Mouse (Mus musculus) thymus, postnatal 14 days (tissue): ENCODE measurements around the gene Hpn.

ENCODE experiments used
- DNase-seq: peaks from one replicate; pipeline ENCODE4 v3.0.0; 2021

Gene Hpn

GRCm38 (mm10) chr7:31109091-31109490, 6.0 kb downstream of the Hpn start:
- no peak for DNase-seq

DNA sequence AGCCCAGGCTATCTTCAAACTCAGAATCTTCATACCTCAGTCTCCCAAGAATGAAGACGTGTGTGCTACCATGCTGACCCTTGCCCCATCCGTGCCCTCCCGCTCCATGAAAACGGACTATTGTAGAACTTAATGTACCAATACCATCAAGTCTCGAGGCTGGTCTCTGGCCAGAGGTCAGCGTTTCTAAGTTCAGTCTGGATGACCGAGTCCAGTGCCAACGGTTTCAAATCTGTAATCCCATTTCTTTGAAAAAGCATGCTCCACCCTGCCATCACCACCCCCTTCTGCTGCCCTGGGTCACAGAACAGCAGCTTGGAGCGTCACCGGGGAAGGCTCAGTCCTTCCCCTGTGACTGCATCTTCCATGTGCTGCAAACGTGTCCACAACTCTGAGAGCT, 7.3 kb downstream of the Hpn start:
- no peak for DNase-seq

- peak; percentile 31 for DNase-seq
Measured at GRCm38 (mm10) chr7:31106166-31106565, 8.9 kb downstream of the Hpn start.

DNA sequence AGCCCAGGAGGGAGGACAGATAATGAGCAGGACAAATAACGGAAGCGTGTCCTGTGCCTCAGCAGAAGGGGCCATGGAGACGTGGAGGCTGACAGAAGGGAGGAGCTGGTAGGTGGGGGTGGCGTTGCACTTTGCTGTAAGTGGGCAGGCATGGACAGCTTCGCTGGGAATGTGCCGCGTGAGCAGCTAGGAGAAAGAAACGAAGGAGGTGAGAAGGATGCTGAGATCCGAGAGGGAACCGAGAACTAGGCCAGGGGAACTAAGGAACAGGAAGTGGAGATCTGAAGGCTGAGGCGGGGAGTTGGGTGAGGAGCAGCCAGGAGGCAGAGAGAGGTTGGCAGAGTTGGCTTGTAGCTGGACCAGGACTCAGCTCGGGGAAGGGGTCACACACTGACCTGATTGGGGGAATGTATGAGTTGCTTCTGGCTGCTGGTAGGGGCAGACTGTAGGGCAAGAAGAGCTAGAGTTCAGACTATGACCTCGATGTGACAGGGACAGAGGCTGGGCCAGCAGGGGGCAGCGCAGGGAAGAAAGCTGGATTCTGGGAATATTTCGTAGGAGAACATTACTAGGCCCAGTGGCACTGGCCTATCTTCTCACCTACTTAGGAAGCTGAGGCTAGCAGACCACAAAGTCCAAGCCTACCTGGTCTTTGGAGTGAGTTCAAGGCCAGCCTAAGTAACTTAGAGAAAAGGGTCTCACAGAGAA, 9.9 kb downstream of the Hpn start:
- DNase-seq, result peak; percentile 49

DNA sequence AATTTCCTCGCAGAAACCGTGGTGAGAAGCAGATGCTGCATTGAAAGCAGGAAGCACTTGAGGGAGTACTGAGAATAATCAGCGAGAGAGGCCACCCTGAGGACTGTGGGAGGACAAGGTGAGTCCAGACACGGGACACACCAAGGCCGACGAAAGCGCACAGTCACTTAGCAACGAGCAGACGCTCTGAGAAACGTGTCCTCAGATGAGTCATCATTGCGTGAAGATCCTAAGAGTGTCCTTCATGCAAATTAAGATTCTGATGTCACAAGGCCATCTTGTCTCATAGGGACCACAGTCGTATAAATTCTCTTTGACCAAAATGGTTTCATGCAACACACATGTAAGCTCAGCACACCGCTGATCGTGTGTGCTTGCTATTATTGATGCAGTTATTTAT, 14.3 kb downstream of the Hpn start:
- no peak for DNase-seq

DNA sequence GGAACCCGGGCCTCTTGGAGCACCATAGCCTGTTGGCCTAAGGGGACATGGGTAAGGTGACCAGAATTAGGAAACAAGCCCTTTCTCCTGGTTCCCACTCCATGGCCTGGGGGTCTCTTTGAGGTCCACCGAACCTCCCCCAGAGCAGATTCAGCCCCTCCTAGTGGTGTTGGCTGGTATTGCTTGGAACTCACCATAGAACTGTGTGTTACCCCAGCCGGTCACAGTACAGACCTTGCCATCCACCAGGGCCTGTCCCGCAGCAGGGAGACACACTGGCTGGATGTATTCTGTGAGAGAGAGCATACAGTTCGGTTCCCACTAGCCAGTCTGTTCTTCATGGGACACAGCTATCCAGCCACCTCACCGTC, 15.5 kb downstream of the Hpn start:
- DNase-seq, result peak; percentile 27

GRCm38 (mm10) chr7:31098697-31099611, 16.1 kb downstream of the Hpn start:
- DNase-seq, result peak; percentile 29

DNA sequence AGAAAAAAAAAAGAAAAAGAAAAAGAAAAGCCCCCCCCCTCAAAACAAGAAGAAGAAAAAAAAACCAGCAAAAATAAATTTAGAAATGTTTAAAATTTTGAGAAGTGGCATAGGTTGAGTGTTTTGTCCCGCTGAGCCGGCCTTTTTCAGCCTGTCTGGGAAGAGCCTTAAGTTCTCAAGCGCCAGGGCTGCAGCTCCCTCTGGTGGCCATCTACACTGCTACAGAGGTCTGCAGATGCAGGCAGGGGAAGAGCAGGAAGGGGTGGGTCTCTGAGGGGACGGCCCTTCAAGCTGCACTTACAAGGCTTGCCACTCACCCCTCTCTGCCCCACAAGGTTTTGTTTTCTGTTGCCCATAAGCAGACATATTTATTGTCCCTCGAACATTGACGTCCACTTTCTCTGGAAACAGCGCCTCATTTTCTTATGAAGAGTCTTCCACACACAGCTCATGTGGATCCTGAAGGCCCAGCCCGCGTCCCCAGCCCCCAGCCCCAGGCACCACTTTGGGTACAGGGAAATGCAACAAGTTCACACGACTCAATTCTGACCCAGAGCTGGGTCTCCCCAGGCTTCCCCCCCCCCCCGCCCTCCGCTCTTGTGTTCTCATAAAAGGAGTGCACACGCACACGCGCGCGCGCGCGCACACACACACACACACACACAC, 17.4 kb downstream of the Hpn start:
- peak; percentile 93 for DNase-seq

DNA sequence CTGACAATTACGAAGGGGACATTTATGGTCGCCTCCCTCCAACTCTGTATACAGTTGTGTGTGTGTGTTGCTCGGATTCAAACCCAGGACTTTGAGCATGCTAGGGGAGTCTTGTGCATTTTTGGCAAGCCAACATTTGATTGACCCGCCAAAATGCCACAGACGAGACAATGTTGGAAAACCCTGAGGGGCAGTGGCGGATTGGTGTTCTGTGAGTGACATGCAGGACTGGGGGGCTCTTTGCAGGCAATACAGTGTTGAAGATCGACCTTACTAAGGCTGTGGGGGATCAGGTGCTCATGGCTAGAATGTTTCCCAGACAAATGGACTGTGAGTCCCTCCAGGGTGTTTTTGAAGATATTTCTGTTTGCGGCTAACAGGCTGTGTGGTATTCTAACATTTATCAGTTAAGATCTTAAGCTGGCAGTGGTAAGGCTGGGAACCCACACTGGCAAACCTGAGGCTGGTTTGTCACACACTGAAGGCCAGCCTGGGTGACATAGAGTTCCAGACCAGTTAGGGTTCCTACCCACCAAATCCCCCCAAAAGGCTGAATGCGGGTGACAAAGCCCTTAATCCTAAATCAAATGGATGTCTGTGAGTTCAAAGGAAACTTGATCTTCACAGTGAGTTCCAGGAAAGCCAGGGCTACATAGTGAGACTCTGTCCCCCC, 18.1 kb downstream of the Hpn start:
- no peak for DNase-seq

- peak; percentile 67 for DNase-seq
Measured at GRCm38 (mm10) chr7:31094774-31095501, 20.2 kb downstream of the Hpn start.

- peak; percentile 30 for DNase-seq
Measured at GRCm38 (mm10) chr7:31089721-31090120, 25.4 kb downstream of the Hpn start.

DNA sequence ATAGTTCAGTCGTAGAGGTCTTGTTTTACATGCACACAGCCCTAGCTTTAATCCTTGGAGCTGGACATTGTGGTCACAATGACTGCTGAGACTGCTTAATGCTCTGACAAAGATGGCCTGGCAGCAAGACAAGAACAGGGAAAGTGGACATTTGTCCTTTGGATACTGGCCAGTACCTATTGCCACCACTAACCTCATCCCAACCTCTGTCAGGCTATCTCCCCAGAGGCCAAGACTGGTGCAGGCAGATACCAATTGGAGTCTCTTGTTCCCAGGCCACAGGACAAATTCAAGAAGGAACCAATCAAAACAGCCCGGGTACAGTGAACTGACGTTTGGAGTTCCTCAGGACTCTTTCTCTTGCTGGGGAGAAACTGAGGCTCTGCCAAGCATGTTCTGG, 26.9 kb downstream of the Hpn start:
- DNase-seq, result no peak

GRCm38 (mm10) chr7:31087262-31087661, 27.8 kb downstream of the Hpn start:
- DNase-seq, result no peak

- no peak for DNase-seq
Measured at GRCm38 (mm10) chr7:31086175-31086755, 28.8 kb downstream of the Hpn start.

GRCm38 (mm10) chr7:31085171-31085570, 29.9 kb downstream of the Hpn start:
- DNase-seq, result no peak

- peak; percentile 21 for DNase-seq
Measured at GRCm38 (mm10) chr7:31084140-31084539, 30.9 kb downstream of the Hpn start.

DNA sequence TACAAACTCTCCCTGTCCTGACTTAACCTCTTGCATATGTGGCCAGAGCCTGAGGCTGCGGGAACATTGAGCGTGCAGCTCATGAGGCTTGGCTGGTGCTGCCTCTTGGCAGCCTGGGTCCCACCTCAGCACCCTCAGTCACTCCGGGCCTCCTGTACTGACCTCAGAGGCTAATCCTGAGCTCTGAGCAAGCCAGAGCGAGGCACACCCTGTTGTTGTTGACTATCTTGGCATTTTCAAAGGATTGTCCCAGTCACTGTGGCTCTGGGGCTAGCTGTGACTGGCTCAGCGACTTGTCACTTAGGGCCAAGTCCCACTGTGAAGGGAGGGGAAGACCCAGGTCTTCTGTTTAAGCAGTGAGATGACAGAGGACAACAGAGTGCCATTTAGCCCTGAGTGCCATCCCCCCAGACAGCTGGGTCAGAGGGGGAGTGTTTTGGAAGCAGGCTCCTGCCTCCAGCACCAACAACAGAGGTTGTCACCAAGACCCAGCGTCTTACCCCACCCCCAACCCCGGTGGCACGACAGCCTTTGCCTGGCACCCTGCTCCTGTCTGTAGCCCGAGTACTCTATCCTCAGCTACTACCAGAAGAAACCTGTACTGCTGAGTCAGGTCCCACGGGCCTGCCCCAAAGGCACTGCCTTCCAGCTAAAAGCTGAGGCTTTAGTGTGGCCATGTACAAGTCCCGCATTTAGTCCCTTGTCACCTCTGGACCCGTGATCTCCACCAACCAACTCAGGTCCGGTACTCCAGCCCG, 32.1 kb downstream of the Hpn start:
- DNase-seq, result no peak

GRCm38 (mm10) chr7:31082106-31082505, 33.0 kb downstream of the Hpn start:
- DNase-seq, result no peak

- DNase-seq, result no peak
Measured at GRCm38 (mm10) chr7:31081106-31081505, 34.0 kb downstream of the Hpn start.

DNA sequence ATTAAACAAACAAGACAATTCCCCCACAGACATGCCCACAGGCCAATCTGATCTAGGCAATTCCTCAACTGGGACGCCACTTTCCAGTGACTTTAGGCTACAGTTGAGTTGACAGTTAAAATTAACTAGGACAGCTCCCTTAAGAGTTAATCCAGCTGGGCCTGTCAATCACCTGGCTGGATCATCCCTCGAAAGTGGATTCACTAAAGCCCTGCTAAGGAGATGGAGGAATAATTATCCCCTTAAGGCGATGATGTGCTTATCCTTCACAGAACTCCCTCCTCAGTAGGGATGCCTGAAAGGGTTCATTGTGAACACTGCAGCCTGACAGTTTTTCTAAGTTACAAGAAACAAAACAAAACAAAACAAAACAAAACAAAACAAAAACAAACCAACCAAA, 34.5 kb downstream of the Hpn start:
- no peak for DNase-seq

DNA sequence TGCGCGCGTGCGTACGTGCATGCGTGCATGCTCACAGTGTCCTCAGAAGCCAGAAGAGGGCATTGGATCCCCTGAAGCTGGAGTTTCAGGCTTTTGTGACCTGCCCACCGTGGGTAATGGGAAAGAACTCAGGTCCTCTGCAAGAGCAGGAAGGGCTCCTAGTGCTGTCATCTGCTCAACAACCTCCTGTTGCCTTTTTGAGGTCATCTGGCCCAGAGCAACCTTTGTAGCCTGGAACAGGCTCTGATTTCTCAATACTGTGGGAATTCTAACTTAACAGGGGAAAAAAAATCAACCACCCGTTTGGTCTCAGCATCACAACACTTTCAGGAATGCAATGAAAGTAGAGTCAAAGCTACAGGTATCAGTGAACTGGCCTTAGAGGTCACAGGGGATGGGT, 35.4 kb downstream of the Hpn start:
- DNase-seq, result no peak
